Mouse (Mus musculus): ENCODE data around the gene Gm45799. TPM values are rescaled to one million over a fixed set of nuclear protein-coding genes. Genes with fewer than 3 reads are reported as not detected.
A peak's percentile ranks its signal among the peaks of the same experiment; 100 is the strongest.

Gene Gm45799
- total RNA-seq (2021), result 7.3 and 11.9 TPM in 2 replicates
- long read RNA-seq, experiment 1, partial matches to known transcripts, result 0 of 7 reads
- long read RNA-seq, experiment 1, other reads (novel, unspliced or antisense), result 7 of 7 reads
- long read RNA-seq, experiment 2, partial matches to known transcripts, result 1 of 9 reads
- long read RNA-seq, experiment 2, other reads (novel, unspliced or antisense), result 8 of 9 reads

DNA sequence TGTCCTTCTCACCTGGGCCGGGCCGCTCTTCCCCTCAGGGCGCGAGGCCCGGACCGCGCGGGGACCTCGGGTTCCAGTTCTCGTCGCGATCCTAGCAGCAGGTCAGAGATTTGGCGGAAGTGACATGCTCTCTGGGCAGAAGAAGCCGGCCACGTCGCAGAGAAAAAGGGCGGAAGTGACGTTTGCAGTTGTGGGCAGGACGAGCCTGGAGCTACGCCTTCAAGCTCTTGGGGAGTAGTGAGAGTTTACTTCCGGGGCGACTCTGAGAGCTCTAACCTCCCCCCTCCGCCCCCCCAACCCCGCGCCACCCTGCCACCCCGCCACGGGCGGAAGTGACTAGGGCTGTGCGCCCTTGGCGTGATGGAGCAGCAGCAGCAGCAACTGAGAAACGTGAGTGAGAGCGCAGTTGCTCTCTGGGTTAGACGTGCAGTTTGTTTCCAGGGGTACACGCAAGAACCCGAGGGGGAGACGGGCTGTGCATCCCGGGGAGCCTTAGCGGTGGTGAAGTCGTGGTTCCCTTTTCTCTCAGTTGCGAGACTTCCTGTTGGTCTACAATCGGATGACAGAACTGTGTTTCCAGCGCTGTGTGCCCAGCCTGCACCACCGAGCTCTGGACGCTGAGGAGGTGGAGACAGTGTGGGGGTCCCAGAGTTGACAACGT lies at the start of gene Gm45799, which contains the start of gene Arfip2:
Gene Gm45799, plus strand, starts transcription at position 320 of the 661 bp plus-strand sequence.
Gene Arfip2, minus strand, starts transcription at position 184 of the 661 bp plus-strand sequence.
- peak; percentile 97 for DNase-seq

DNA sequence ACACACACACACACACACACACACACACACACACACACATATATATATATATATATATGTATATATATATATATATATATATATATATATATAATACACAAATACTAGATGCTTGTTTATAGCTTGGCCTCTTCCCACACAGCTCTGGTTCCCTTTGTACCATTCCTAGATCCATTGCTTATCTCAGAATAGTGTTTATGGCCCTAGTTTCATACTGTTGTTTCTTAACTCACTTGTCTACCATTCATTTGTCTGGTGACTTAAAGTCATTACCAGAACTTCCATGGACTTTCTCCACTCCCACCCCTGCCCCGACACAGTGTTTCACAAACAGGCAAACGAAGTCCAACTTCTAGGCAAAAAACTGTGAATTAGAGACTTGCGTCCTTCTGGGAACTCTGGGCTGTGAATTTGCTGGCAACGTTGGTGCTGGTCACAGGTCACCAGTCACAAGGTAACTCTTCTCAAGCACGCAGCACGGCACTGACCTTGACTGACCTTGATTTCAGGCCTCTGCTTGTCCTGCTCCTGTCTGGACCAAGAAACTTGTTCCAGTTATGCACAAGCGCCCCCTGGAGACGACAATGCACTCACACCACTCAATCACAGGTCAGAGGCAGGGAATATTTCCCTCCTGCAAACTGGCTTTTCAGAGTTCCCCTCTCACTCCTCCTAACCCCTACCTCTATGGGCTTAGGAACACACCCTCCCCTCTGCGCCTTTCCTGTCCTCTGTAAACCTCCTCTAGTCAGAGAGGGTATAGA lies 37.3 kb upstream of the Gm45799 start:
- peak; percentile 86 for DNase-seq

DNA sequence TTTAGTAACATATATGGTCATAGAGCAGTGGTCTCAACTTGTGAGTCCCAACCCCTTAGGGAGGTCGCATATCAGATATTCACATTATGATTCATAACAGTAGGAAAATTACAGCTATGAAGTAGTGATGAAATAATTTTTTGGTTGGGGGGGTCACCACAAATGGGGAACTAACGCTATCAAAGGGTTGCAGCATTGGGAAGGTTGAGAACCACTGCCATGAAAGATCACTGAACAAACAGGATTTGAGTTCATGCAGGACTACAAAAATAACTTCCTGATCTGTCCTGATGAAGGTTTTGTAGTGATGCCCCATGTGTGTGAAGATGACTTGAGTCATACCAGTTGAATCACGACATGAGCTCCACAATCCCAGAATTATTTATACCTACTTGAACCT lies 31.9 kb upstream of the Gm45799 start:
- no peak for DNase-seq

DNA sequence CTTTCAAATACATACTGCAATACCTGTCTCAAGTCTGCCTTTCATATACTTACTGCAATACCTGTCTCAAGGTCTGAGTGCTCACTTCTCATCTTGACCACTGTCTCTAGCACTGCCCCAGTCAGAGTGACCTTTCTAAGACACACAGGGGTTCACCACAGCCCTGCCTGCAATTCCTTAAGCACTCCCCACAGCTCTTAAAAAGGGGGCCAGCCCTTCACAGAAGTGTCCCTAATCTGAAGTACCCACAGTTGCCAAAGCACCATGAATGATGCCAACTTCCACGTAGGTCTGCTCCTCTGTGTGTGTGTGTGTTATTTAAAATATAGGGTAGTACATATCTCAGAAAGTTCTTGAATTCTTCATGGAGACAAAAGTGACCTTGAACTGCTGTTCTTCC lies 28.6 kb upstream of the Gm45799 start:
- DNase-seq, result no peak

DNA sequence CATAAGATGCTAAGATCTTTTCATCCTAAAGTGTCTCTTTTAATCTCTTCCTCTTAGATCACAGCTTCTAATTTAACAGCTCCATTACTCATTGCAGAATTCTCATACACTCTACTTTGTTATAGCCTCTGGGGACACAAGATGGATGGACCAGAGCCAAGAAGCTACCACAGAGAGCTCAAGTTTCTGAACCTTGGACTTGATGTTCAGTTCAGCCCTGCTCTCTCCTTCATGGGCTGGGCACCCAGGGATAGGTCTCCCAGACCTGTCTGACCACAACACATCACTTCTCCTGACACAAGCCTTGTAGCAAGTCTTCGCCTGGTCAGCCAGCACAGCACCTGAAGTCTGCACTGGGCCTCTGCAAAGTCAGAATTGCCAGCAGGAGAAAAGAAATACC lies 26.0 kb upstream of the Gm45799 start:
- DNase-seq, result no peak

DNA sequence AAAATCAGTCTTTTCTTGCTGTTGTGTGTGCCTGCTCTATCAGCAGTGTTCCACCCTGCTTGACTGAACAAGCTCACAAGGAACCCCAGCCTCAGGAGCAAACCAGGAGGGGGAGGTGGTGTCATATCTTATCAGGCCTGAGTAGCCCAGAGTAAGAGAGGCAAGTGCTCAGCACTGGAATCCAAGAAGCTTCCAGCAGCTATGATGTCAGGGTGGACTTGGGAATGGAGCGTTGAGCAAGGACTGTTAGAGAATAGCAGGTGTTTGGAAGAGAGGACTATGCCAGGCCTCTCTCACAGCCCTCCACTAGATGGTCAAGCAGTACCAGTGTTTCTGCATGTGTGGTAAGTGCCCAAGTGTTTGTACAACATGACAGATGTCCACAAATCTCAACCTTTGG lies 24.6 kb upstream of the Gm45799 start:
- DNase-seq, result no peak

DNA sequence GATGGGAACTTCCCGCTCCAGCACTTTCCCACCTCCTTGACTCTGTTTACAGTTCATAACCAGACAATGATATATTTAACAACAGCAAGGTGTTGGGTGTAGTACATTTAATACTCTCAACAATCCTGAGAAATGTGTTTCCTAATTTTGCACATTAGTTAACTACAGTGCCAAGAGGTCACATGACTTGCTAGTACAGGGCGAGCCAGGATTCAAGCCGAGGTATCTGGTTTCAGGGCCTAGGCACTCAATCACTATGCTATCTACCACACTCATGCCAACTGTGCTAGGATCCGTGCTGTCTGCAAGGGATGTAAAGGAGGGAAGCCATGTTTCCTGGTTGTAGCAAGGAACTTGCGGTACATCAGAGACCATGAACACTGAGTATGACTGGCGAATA lies 23.8 kb upstream of the Gm45799 start:
- DNase-seq, result no peak

DNA sequence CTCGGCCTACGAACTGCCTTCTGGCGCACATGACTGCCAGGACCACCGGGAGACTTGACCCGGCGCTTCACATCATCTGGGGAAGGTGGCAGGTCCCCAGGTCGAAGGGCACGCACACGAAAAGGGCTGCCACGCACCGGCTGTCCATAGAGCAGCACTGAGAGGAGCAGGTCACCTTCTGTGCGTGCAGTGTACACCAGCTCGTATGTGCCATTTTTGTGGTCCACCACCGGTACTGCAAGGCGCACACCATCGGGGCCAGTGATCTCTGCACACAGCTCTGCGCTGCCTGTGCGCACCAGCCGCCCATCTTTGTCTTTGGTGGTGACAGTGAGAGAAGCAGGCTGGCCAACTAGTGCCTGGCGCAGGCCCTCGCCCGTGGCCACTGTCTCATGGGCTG lies 22.5 kb upstream of the Gm45799 start:
- no peak for DNase-seq

DNA sequence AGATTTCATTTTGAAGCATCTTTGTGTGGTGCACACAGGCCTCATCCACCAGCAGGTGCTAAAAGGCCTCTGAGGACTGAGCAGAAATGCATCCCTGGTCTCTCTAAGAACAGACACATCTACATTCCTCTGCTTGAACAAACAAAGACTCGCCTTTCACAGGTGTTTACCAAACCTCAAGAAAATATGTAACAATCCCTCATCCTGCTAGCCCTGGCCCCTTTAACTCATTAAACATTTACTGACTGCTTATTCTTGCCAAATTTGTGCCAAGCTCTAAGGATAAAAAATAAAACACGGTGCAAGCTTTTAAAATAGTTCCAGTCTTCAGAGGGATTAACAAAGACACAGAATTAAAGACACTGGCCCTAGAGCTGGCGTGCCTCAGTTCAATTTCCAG lies 20.7 kb upstream of the Gm45799 start:
- no peak for DNase-seq

DNA sequence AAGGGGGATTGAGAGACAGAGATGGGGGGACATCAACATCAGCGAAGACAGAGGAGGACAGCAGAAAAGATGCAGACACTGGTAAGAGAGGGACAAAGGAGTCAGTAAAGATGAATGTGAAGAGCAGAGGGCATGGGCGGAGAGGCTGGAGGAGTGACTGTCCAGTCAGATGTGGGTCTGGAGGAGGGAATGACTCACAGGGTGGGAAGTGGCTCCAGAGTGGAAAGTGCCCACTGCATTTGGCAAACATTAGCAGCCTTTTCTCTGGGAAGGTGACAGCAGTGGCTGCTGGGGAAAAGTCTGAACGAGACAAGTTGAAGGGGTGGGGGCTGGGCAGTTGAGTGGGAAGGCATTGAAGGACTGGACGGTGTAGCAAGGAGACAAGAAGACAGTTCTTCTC lies 19.3 kb upstream of the Gm45799 start:
- DNase-seq, result peak; percentile 18

DNA sequence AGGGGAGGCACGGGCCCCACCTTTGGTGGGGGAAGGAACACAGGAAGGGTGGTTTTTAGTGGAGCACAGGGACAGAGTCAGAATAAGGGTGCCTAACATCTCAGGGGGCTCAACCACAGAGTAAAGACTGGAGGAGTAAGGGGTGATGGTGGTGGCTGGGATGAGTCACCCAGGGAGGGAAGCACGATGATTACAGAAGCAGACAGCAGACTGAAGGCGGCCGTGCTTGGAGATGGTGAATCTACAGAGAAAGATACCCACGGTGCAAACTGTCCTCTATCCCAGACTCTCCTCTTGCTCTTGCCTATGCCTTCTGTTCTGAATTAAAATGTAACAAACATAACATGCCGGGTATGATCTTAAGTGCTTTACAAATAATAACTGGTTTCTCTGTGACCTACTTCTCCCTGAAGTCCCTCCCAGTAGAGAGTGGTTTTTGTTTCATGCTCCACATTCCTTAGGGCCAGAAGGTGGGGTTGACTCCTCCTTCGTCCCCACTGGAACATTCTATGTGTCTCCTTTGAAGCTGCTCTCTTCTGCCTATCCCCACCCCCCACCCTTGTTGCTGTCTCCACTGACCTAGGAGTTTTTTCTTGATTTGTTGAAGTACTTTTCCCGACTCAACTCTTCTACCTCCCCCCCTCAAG lies 18.6 kb upstream of the Gm45799 start:
- DNase-seq, result no peak

DNA sequence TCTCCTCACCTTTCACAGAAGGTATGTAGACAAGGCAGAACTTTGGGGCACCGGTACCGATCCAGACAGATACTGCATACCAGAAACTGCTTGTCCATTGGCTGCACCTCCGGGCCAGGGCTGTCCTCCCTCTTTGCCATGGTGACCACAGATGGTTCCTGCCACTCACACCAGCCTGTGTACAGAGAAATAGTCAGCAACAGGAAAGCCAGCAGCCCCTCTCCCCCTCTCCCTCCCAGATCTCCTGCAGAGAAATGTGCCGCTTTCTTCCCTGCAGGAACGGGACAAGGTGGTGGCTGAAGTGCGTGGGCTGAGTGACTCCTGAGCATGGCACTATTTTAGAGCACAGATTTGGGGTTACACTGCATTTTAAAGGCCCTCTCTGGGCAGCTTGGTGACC lies 15.0 kb upstream of the Gm45799 start:
- DNase-seq, result no peak

DNA sequence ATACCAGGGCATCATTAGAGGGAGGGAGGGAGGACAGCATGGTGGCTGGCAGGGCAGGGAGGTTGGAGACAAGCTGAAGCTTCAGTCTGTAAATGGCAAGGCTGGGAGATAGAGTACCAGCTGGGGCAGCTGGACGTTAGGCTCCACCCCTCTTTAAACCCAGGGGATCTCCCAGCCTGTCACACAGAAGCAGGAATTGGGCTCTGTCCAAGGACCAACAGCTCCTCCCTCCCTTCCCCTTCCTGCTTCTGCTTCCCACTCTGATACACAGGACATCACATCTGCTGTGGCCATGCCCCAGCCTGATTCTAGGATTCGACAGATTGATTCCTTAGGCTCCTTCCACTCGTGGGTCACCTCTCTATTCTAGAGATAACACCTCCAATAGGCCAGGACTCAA lies 11.7 kb upstream of the Gm45799 start:
- peak; percentile 83 for DNase-seq

DNA sequence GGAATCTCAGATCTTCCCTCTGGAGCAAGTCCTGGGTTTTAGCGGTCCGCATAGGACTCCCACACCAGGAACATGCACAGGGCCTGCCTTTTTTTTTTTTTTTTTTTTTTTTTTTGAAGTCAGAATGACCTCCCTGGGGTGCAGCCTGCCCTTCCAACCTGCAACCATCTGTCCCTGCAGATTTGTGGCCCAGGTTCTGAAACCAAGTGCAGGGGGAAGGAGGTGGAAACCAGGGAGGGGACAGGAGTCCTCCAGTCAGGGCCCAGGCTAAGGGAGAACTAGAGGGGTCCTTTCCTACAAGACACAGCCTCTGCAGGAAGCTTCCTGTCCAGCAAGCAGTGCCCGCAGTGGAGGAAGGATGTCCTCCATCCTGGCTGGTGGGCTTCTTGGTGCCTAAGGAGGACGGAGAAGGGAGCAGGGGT lies 7.8 kb upstream of the Gm45799 start:
- DNase-seq, result peak; percentile 21

DNA sequence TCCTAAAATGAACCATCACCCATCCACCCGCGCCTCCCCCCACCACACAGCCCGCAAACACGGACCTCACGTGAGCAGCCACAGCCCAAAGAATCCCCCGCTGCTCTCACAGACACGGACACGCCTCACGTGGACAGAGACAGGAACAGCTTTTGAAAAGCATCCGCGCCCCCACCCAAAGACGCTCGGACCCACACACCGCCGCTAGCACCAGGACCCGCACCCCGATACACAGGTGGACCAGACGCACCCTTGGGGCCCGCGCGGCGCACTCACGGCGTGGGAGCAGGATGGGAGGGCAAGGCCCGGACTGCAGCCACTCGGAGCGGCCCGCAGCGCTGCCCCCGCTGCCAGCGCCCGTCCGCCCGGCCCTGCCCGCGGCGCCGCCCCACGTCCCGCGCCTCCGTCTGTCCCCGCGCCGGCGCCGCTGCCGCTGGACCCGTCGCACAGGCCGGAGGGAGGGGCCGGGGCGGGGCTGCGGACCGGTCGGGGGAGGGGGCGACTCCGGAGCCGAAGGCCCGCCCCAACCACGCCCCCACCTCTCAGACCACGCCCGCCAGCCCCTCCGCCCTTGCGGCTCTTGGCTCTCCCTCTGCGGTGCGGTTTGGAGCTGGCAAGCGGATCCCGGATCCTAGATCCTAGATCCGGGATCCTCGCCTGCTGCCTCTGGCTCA lies 7.1 kb upstream of the Gm45799 start, which contains the start of gene Trim3:
Gene Trim3, minus strand, starts transcription at position 445 of the 674 bp plus-strand sequence.
- peak; percentile 97 for DNase-seq

DNA sequence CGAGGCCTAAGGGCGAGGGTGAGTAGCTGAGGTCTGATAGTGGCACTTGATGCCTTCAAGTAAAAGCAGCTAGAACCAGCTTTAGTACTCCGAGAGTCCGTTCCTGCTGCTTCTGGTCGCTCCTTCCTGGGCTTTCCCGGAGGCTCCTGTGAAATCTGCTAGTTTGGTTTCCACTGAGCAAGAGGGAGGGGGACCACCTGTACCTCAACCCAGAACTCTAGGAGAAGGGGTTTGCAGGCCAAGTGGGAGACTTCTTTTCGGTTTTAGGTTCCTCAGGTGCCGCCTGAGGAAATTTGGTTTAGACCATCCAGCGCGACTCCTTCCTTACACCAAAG lies 6.6 kb upstream of the Gm45799 start:
- DNase-seq, result no peak

DNA sequence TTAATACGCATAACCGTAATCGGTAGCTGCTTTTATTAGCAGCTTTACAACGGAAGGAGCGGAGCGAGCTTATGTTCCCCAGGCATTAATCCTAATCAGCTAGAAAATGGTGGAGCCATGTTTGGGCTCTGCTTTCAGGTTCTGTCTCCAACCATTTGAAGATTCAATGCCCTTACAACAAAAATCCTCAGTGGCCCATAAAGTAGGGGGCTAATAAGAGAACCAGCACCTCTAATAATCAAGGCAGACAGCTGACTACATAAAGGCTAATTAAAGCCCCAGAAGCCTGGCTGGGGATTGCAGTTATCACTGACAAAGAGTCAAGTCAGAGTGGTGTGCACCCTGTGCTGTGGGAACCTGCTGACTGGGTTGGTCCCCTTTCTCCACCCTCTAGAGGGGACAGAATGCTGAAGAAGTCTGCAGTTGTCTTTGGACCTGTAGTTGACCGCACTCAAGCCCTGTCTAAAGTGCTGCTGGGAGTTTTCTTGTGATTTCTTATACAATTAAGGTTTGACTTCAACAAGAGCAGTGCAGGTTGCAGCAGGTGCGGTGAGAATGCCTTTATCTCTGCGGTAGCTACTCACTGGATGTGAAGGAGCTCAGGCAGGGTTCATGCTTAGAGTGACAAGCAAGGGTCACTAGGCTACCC lies 6.0 kb upstream of the Gm45799 start:
- no peak for DNase-seq

DNA sequence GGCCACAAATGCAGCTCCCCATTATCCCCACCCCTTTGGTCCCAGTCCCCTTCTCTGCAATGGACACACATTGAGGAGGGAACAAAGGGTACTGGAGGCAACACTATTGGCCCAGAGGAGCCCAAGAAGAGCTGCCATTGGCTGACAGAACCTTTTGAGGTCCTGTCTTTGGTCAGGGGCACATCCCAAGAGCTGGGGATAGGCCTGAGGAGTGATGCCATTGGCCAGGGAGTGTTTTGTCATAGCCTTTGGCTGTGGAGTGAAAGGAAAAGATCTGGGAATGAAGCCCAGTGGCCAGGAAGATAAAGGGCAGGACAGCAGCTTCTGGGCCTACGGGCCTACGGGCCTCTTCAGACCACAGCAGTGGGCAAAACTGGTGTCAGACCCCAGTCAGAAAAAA lies 4.6 kb upstream of the Gm45799 start:
- no peak for DNase-seq

DNA sequence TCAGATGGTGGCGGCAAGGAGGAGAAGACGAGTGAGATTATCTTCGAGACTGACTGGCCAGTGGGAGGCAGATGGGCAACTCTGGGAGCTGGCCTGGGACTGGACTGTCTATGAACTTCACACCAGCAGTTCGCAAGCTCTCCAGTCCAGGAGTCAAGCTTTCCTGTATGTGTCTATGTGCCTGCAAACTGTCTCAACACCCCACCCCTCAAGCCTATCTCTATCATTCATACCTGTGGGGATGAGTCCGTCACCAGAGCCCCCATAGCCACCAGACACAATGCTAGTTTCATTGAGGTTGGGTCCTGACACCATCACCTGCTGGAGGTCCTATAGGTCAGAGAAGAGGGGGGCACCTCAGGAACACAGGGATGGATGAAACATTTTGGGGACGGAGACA lies 1.6 kb upstream of the Gm45799 start:
- DNase-seq, result no peak

DNA sequence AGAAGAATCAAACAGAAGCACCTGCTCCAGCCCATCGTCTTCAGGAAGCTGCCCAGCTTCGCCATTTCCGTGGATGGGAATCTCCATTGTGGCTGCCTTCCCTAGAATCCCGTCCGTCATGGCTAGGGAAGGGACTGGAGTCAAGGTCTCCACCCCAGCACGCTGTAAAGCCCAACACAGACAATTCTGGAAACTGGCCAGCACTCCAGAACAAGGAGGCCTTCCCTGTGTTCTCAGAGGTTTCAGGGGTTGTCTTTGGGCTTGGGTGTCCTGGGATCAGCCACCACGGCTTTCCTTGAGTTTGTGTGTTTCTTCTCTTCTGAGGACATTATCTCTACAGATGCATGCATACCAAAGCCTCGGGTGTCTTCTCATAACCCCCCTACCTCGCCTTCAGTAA lies 1.0 kb upstream of the Gm45799 start:
- peak; percentile 54 for DNase-seq

DNA sequence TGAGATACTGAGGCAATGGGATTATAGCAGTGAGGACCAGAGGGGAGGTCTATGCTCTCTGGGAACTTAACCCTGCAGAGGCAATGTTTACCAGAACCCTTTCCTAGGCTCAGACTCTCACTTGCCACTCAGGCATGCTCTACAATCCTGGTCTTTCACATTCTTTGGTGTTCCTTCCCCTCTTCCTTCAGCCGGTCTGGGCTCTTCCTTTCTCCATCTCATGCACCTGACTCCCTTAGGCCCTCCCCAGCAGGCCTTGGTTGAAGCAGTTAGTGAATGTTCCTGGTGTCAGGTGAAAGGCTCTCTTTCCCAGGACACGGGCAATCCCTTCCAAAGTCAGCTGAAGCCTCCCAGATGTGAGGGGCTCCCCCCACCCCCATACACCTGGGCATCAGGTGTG lies 596 bp upstream of the Gm45799 start, which contains the start of gene Timm10b:
Gene Timm10b, plus strand, starts transcription at position 301 of the 400 bp plus-strand sequence.
- DNase-seq, result no peak

DNA sequence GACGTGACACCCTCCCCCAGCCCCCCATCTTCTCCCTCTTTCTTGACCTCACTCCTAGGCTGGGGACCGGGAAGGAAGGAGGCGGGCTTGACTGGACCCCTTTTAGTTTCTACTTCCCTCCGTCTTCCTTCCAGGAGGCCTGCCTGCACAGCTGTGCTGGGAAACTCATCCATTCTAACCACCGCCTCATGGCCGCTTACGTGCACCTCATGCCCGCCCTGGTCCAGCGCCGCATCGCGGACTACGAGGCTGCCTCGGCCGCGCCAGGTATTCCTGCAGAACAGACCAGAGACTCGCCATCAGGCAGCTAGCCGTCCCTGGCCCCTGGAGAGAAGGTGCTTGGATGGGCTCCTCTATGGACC lies 523 bp downstream of the Gm45799 start:
- DNase-seq, result peak; percentile 46
